Mouse (Mus musculus): ENCODE results near the gene Dpy30. TPM values are rescaled to one million over a fixed set of nuclear protein-coding genes. Genes with fewer than 3 reads are reported as not detected.
"Not testable (repeated sequence)": the region's sequence is repeated elsewhere in the genome, so short reads cannot be mapped to it uniquely, and the experiment has no call there.

Gene Dpy30
- 89.7 and 95.2 TPM in 2 replicates for total RNA-seq (2021)
- long read RNA-seq, experiment 1, transcript Dpy30-203 (4 exons, 694 nt): minor isoform, 6 of 80 reads
- long read RNA-seq, experiment 1, transcript Dpy30-206 (5 exons, 734 nt): major isoform, 64 of 80 reads
- long read RNA-seq, experiment 1, partial matches to known transcripts: 1 of 80 reads
- long read RNA-seq, experiment 1, other reads (novel, unspliced or antisense): 4 of 80 reads
- long read RNA-seq, experiment 2, transcript Dpy30-203 (4 exons, 694 nt): minor isoform, 9 of 80 reads
- long read RNA-seq, experiment 2, transcript Dpy30-206 (5 exons, 734 nt): major isoform, 62 of 80 reads
- long read RNA-seq, experiment 2, partial matches to known transcripts: 3 of 80 reads
- long read RNA-seq, experiment 2, other reads (novel, unspliced or antisense): 1 of 80 reads

- no peak for DNase-seq
Observed at GRCm38 (mm10) chr17:74323844-74324243, at the start of gene Dpy30. Gene Dpy30 (minus strand): TSS chr17:74323944.

- no peak for DNase-seq
Observed at GRCm38 (mm10) chr17:74363592-74363991, 39.8 kb upstream of the Dpy30 start.

- DNase-seq: no peak
Observed at GRCm38 (mm10) chr17:74341151-74341550, 17.4 kb upstream of the Dpy30 start.

GRCm38 (mm10) chr17:74338937-74339804 is 15.4 kb upstream of the Dpy30 start, which contains the start of gene Spast:
Gene Spast (plus strand): TSS chr17:74338987.
- peak; percentile 90 for DNase-seq

- DNase-seq: peak; percentile 97
Observed at GRCm38 (mm10) chr17:74338225-74338931, 14.6 kb upstream of the Dpy30 start.

- peak; percentile 25 for DNase-seq
Observed at GRCm38 (mm10) chr17:74331049-74331676, 7.4 kb upstream of the Dpy30 start.

GRCm38 (mm10) chr17:74328146-74328545 is 4.4 kb upstream of the Dpy30 start:
- DNase-seq: peak; percentile 81

GRCm38 (mm10) chr17:74327195-74327594 is 3.5 kb upstream of the Dpy30 start:
- not testable (repeated sequence) for DNase-seq

GRCm38 (mm10) chr17:74322400-74323054 is 1.2 kb downstream of the Dpy30 start:
- DNase-seq: no peak

- no peak for DNase-seq
Observed at GRCm38 (mm10) chr17:74318721-74319120, 5.0 kb downstream of the Dpy30 start.

- DNase-seq: peak; percentile 95
Observed at GRCm38 (mm10) chr17:74316309-74316863, 7.4 kb downstream of the Dpy30 start.

GRCm38 (mm10) chr17:74315445-74316308 is 8.1 kb downstream of the Dpy30 start:
- DNase-seq: no peak

- DNase-seq: no peak
Observed at GRCm38 (mm10) chr17:74306021-74306420, 17.7 kb downstream of the Dpy30 start.

- no peak for DNase-seq
Observed at GRCm38 (mm10) chr17:74305616-74306015, 18.1 kb downstream of the Dpy30 start.

- DNase-seq: no peak
Observed at GRCm38 (mm10) chr17:74304060-74304459, 19.7 kb downstream of the Dpy30 start.

- no peak for DNase-seq
Observed at GRCm38 (mm10) chr17:74300089-74300488, 23.7 kb downstream of the Dpy30 start.

GRCm38 (mm10) chr17:74296991-74297390 is 26.8 kb downstream of the Dpy30 start:
- DNase-seq: not testable (repeated sequence)

- DNase-seq: peak; percentile 76
Observed at GRCm38 (mm10) chr17:74296076-74296823, 27.5 kb downstream of the Dpy30 start.

Data from adrenal gland, postnatal 14 days (tissue).